Comparison of ENCODE assay signal across 17 mouse cellular contexts in the genomic region with DNA sequence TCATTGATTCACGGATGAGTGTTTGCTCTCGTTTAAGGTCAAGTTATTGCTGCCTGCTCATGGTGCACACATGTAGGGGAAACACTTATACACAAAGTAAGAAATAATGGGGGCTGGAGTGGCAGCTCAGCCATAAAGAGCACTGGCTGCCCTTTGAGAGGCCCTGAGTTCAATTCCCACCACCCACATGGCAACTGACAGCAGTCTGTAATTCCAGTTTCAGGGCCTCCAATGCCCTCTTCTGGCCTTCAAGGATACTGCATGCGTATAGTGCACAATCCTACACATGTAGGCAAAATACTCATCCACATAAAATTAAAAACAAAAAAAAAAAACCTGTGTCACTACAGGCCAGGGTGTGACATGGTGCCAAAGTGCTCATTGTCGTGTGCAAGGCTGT. TPM values are rescaled to one million over a fixed set of nuclear protein-coding genes. Genes with fewer than 3 reads are reported as not detected.
A peak's percentile ranks its signal among the peaks of the same experiment; 100 is the strongest.
DNase-seq lines count a peak whose midpoint lies in the region; ATAC-seq and TF ChIP-seq lines count a peak whose summit lies in the region.
"Had no signal": no experiment of that assay in that cellular context is flagged by ENCODE, and none has a peak within 500 bp of the region (broad histone marks: within the 10 kb centered on the region; RNA-seq: fewer than 3 reads in every experiment).

No protein-coding gene starts in this region.

- H3K27ac ChIP-seq in hindbrain, embryonic 14.5 days = no peak overlapping the region
- H3K27ac ChIP-seq in hindbrain, embryonic 16.5 days (ENCODE audit: low read depth, low read length) = no peak overlapping the region
- no peak overlapping the region for H3K27ac ChIP-seq in liver, adult 2 months (replicated peaks; ENCODE audit: insufficient read depth, low read depth, low read length)
- no peak overlapping the region for H3K27ac ChIP-seq in cortical plate, adult 2 months (ENCODE audit: insufficient read depth, low read length)
- H3K27ac ChIP-seq: forebrain, embryonic 12.5 days; liver, embryonic 15.5 days had no signal

- H3K9me3 ChIP-seq in hindbrain, embryonic 14.5 days (ENCODE audit: control insufficient read depth, low read length) = no peaks in the 10 kb centered on the region
- H3K9me3 ChIP-seq in hindbrain, embryonic 16.5 days (ENCODE audit: control insufficient read depth, low read length) = no peaks in the 10 kb centered on the region
- no peaks in the 10 kb centered on the region for H3K9me3 ChIP-seq in E14TG2a.4 (ENCODE audit: low read length)
- H3K9me3 ChIP-seq: forebrain, embryonic 12.5 days; liver, embryonic 15.5 days had no signal

- peaks cover 32% of the 10 kb centered on the region for H3K36me3 ChIP-seq in hindbrain, embryonic 14.5 days (replicated peaks; ENCODE audit: control insufficient read depth, insufficient read depth)
- peaks cover 3% of the 10 kb centered on the region for H3K36me3 ChIP-seq in hindbrain, embryonic 16.5 days (ENCODE audit: control insufficient read depth, insufficient read depth, low read length)
- H3K36me3 ChIP-seq in liver, adult 2 months (ENCODE audit: control insufficient read depth, insufficient read depth, low read length) = peaks cover 2% of the 10 kb centered on the region; the same call in 1 of the 2 replicates
- H3K36me3 ChIP-seq in E14TG2a.4 (ENCODE audit: insufficient read depth, low read length) = peaks cover 25% of the 10 kb centered on the region
- H3K36me3 ChIP-seq: liver, embryonic 15.5 days had no signal

- TF ChIP-seq CTCF in liver, adult 2 months (IDR thresholded peaks at IDR 0.05; ENCODE audit: low read depth, low read length) = 0 out of 2 replicates have a peak, but pooled peaks have one; percentile 2
- peak; percentile 54 for TF ChIP-seq CTCF in E14TG2a.4 (conservative IDR thresholded peaks at IDR 0.05; ENCODE audit: low read length)
- 0 out of 2 replicates have a peak, but pooled peaks have one; percentile 4 for TF ChIP-seq CTCF in cortical plate, adult 2 months (IDR thresholded peaks at IDR 0.05; ENCODE audit: extremely low read depth, insufficient read depth, low read length)

- no peak overlapping the region for H3K4me3 ChIP-seq in hindbrain, embryonic 14.5 days (replicated peaks; ENCODE audit: low read length)
- H3K4me3 ChIP-seq in hindbrain, embryonic 16.5 days (ENCODE audit: low read length) = no peak overlapping the region
- H3K4me3 ChIP-seq in liver, adult 2 months (ENCODE audit: insufficient read depth, low read depth, low read length) = no peak overlapping the region
- no peak overlapping the region for H3K4me3 ChIP-seq in E14TG2a.4 (replicated peaks; ENCODE audit: low read length)
- H3K4me3 ChIP-seq in cortical plate, adult 2 months (ENCODE audit: insufficient read depth, low read length) = no peak overlapping the region
- H3K4me3 ChIP-seq: forebrain, embryonic 12.5 days; liver, embryonic 15.5 days had no signal

- H3K4me1 ChIP-seq in hindbrain, embryonic 14.5 days (replicated peaks; ENCODE audit: control insufficient read depth, insufficient read depth, low read length) = 0 out of 2 replicates have a peak, but pooled peaks cover 5% of the 10 kb centered on the region
- H3K4me1 ChIP-seq in hindbrain, embryonic 16.5 days (ENCODE audit: control insufficient read depth, insufficient read depth, low read depth, low read length) = no peaks in the 10 kb centered on the region; the same call in 1 of the 2 replicates
- no peaks in the 10 kb centered on the region for H3K4me1 ChIP-seq in liver, adult 2 months (ENCODE audit: control insufficient read depth, insufficient read depth, low read length)
- H3K4me1 ChIP-seq in E14TG2a.4 (replicated peaks; ENCODE audit: low read depth, low read length) = peaks cover 62% of the 10 kb centered on the region
- peaks cover 4% of the 10 kb centered on the region for H3K4me1 ChIP-seq in cortical plate, adult 2 months (ENCODE audit: control insufficient read depth, insufficient read depth, low read length)
- H3K4me1 ChIP-seq: liver, embryonic 15.5 days had no signal

- peak; percentile 7; the same call in 1 of the 2 replicates for ATAC-seq in hindbrain, embryonic 14.5 days (ENCODE audit: low FRiP score)
- no peak for ATAC-seq in hindbrain, embryonic 16.5 days
- ATAC-seq: intestine, embryonic 16.5 days had no signal

- H3K27me3 ChIP-seq in hindbrain, embryonic 14.5 days (ENCODE audit: control insufficient read depth, insufficient read depth, low read length) = no peaks in the 10 kb centered on the region
- H3K27me3 ChIP-seq in hindbrain, embryonic 16.5 days (replicated peaks; ENCODE audit: control insufficient read depth, insufficient read depth, low read length) = no peaks in the 10 kb centered on the region
- no peaks in the 10 kb centered on the region for H3K27me3 ChIP-seq in liver, adult 2 months (ENCODE audit: control insufficient read depth, insufficient read depth, low read length)
- H3K27me3 ChIP-seq in E14TG2a.4 (ENCODE audit: insufficient read depth, low read length) = peaks cover 11% of the 10 kb centered on the region
- H3K27me3 ChIP-seq: forebrain, embryonic 12.5 days; liver, embryonic 15.5 days had no signal

- H3K9ac ChIP-seq in hindbrain, embryonic 14.5 days = no peak overlapping the region
- no peak overlapping the region for H3K9ac ChIP-seq in hindbrain, embryonic 16.5 days (ENCODE audit: low read depth, low read length)
- no peak overlapping the region for H3K9ac ChIP-seq in liver, adult 2 months (ENCODE audit: low read depth, low read length)
- H3K9ac ChIP-seq: forebrain, embryonic 12.5 days; liver, embryonic 15.5 days had no signal

- H3K4me2 ChIP-seq in hindbrain, embryonic 14.5 days (replicated peaks) = no peak overlapping the region
- no peak overlapping the region for H3K4me2 ChIP-seq in hindbrain, embryonic 16.5 days (ENCODE audit: low read length)
- H3K4me2 ChIP-seq: forebrain, embryonic 12.5 days; liver, embryonic 15.5 days had no signal

- no peak for DNase-seq in hindbrain, embryonic 14.5 days (ENCODE audit: low spot score)
- no peak for DNase-seq in liver, adult 2 months (ENCODE audit: extremely low read depth, low read depth, low spot score)
- no peak for DNase-seq in liver
- DNase-seq in heart, adult 8-10 months (ENCODE audit: low spot score) = no peak
- DNase-seq in T-cell, adult 2 months (ENCODE audit: low spot score) = no peak
- DNase-seq: cerebellum, postnatal 10 days; kidney, postnatal 25 days; midbrain, embryonic 14.5 days; thymus, adult 18-20 months had no signal

- 90% methylated on average over 4 of the region's 4 CpGs for WGBS in hindbrain, embryonic 14.5 days
- 90% methylated on average over 4 of the region's 4 CpGs for WGBS in hindbrain, embryonic 16.5 days
- 85% methylated on average over 4 of the region's 4 CpGs for WGBS in liver, adult 2 months

- TF ChIP-seq POLR2A in liver, adult 2 months (IDR thresholded peaks at IDR 0.05; ENCODE audit: extremely low read depth, insufficient read depth, low read length) = no peak
- TF ChIP-seq POLR2A in cortical plate, adult 2 months (IDR thresholded peaks at IDR 0.05; ENCODE audit: extremely low read depth, insufficient read depth, low read length) = no peak

- H3K79me2 ChIP-seq in liver, adult 2 months (ENCODE audit: control insufficient read depth, insufficient read depth, low read length) = no peaks in the 10 kb centered on the region

RNA-seq across cellular contexts. Expression of a gene that starts 16.8 kb away (rescaled TPM):
- 1.4 and 1.7 TPM in 2 replicates for polyA plus RNA-seq in hindbrain, embryonic 14.5 days (2014; fragmentation: Nextera tagmentation; extraction: Ambion mirVana)
- polyA plus RNA-seq in hindbrain, embryonic 16.5 days (2015; fragmentation: Nextera tagmentation; extraction: Ambion mirVana) = 2.1 and 2.7 TPM in 2 replicates
- total RNA-seq in liver, adult 2 months (2014; rRNA removed) = 0.07 TPM in 1 of 2 replicates, not detected in the other
- not detected in 2 replicates for polyA plus RNA-seq in liver, adult 2 months (2012; rRNA removed)
- 83.6 and 103 TPM in 2 replicates for polyA plus RNA-seq in cortical plate, adult 2 months (2012; rRNA removed)
- under 1 TPM in 1 of 4 experiments, not detected in 3; 0.22 TPM for total RNA-seq in heart, adult 8-10 months (2022)
- total RNA-seq: hematopoietic stem cell, adult 5-6 weeks had no signal
- polyA plus RNA-seq: heart, embryonic 14.5 days; liver, embryonic 15.5 days had no signal

RNA-seq across cellular contexts. Expression of a gene that starts 17.1 kb away (rescaled TPM):
- polyA plus RNA-seq in hindbrain, embryonic 14.5 days (2014; fragmentation: Nextera tagmentation; extraction: Ambion mirVana) = 29.4 and 30.2 TPM in 2 replicates
- 33.1 and 33.2 TPM in 2 replicates for polyA plus RNA-seq in hindbrain, embryonic 16.5 days (2015; fragmentation: Nextera tagmentation; extraction: Ambion mirVana)
- 19.6 and 22.4 TPM in 2 replicates for total RNA-seq in liver, adult 2 months (2014; rRNA removed)
- 15.6 and 17.8 TPM in 2 replicates for polyA plus RNA-seq in liver, adult 2 months (2012; rRNA removed)
- polyA plus RNA-seq in cortical plate, adult 2 months (2012; rRNA removed) = 27.4 and 28.4 TPM in 2 replicates
- 10 to 100 TPM; 29.1 to 34.0 (median 30.1) TPM for total RNA-seq in heart, adult 8-10 months (2022)

RNA-seq across cellular contexts. Expression of a gene that starts 31.6 kb away (rescaled TPM):
- 73.1 and 79.2 TPM in 2 replicates for polyA plus RNA-seq in hindbrain, embryonic 14.5 days (2014; fragmentation: Nextera tagmentation; extraction: Ambion mirVana)
- 70.5 and 72.8 TPM in 2 replicates for polyA plus RNA-seq in hindbrain, embryonic 16.5 days (2015; fragmentation: Nextera tagmentation; extraction: Ambion mirVana)
- total RNA-seq in liver, adult 2 months (2014; rRNA removed) = 21.4 and 21.9 TPM in 2 replicates
- polyA plus RNA-seq in liver, adult 2 months (2012; rRNA removed) = 14.0 and 15.0 TPM in 2 replicates
- polyA plus RNA-seq in cortical plate, adult 2 months (2012; rRNA removed) = 45.3 and 48.2 TPM in 2 replicates
- total RNA-seq in heart, adult 8-10 months (2022) = 10 to 100 TPM; 38.2 to 44.9 (median 39.7) TPM

RNA-seq across cellular contexts. Expression of a gene that starts 45.2 kb away (rescaled TPM):
- 54.2 and 57.2 TPM in 2 replicates for polyA plus RNA-seq in hindbrain, embryonic 14.5 days (2014; fragmentation: Nextera tagmentation; extraction: Ambion mirVana)
- polyA plus RNA-seq in hindbrain, embryonic 16.5 days (2015; fragmentation: Nextera tagmentation; extraction: Ambion mirVana) = 53.0 and 61.1 TPM in 2 replicates
- 2.0 and 2.3 TPM in 2 replicates for total RNA-seq in liver, adult 2 months (2014; rRNA removed)
- 3.8 and 4.6 TPM in 2 replicates for polyA plus RNA-seq in liver, adult 2 months (2012; rRNA removed)
- 30.9 and 33.8 TPM in 2 replicates for polyA plus RNA-seq in cortical plate, adult 2 months (2012; rRNA removed)
- 1 to 10 TPM; 1.6 to 3.1 (median 2.4) TPM for total RNA-seq in heart, adult 8-10 months (2022)

RNA-seq across cellular contexts. Expression of a gene that starts 45.2 kb away (rescaled TPM):
- 515 and 631 TPM in 2 replicates for polyA plus RNA-seq in hindbrain, embryonic 14.5 days (2014; fragmentation: Nextera tagmentation; extraction: Ambion mirVana)
- polyA plus RNA-seq in hindbrain, embryonic 16.5 days (2015; fragmentation: Nextera tagmentation; extraction: Ambion mirVana) = 514 and 534 TPM in 2 replicates
- 191 and 199 TPM in 2 replicates for total RNA-seq in liver, adult 2 months (2014; rRNA removed)
- 155 and 160 TPM in 2 replicates for polyA plus RNA-seq in liver, adult 2 months (2012; rRNA removed)
- polyA plus RNA-seq in cortical plate, adult 2 months (2012; rRNA removed) = 211 and 215 TPM in 2 replicates
- 100 to 1,000 TPM; 140 to 162 (median 155) TPM for total RNA-seq in heart, adult 8-10 months (2022)

Comparison
In these comparisons a context has a peak if more than half of its experiments do, and no peak if none do; other contexts are left out.
1. CTCF ChIP-seq: peak in every context shown above with its lines; median percentile 54 in E14TG2a.4; 4 in cortical plate, adult 2 months; 2 in liver, adult 2 months.
2. RNA of a gene that starts 16.8 kb away (polyA plus RNA-seq): 83.6 to 103 TPM in cortical plate, adult 2 months; 2.1 to 2.7 TPM in hindbrain, embryonic 16.5 days, 1.4 to 1.7 TPM in hindbrain, embryonic 14.5 days and not detected in liver, adult 2 months; every median in the first group is over 10 times any median in the second.